Mouse (Mus musculus) limb, embryonic 12.5 days (tissue): ENCODE results near the gene Adam8. TPM values are rescaled to one million over a fixed set of nuclear protein-coding genes. Genes with fewer than 3 reads are reported as not detected.

ENCODE experiments used
- ATAC-seq: fragments of 200-750 bp; cut with Nextera tagmentation; 2 replicates; pipeline ENCODE4 v1.8.0; 2017; ENCODE audit warnings: low read depth, moderate TSS enrichment; ENCODE audit not compliant: insufficient number of reproducible peaks, insufficient read depth, low FRiP score, low TSS enrichment
- H3K27ac ChIP-seq: fragments of 300-500 bp; sonication (generic); 2 replicates; pipeline ENCODE4 v1.5.1; 2016; ENCODE audit warnings: mild to moderate bottlenecking, moderate library complexity
- H3K27me3 ChIP-seq: fragments of 300-500 bp; sonication (generic); 2 replicates; pipeline ENCODE4 v1.6.1; 2016; ENCODE audit warnings: mild to moderate bottlenecking, moderate library complexity
- H3K36me3 ChIP-seq: fragments of 300-500 bp; sonication (generic); 2 replicates; pipeline ENCODE4 v1.6.1; 2016; ENCODE audit warnings: mild to moderate bottlenecking, moderate library complexity
- H3K4me1 ChIP-seq: fragments of 300-500 bp; sonication (generic); replicated peaks from 2 replicates; pipeline ENCODE4 v1.6.1; 2016
- H3K4me2 ChIP-seq: fragments of 300-500 bp; sonication (generic); 2 replicates; pipeline ENCODE4 v1.6.1; 2016; ENCODE audit warnings: mild to moderate bottlenecking, moderate library complexity
- H3K4me3 ChIP-seq: fragments of 300-500 bp; sonication (generic); replicated peaks from 2 replicates; pipeline ENCODE4 v1.5.1; 2016; ENCODE audit warnings: mild to moderate bottlenecking
- H3K9ac ChIP-seq: fragments of 300-500 bp; sonication (generic); replicated peaks from 2 replicates; pipeline ENCODE4 v1.6.1; 2016; ENCODE audit warnings: mild to moderate bottlenecking, moderate library complexity
- H3K9me3 ChIP-seq: fragments of 300-500 bp; sonication (generic); 2 replicates; pipeline ENCODE4 v1.6.1; 2016; ENCODE audit warnings: mild to moderate bottlenecking, moderate library complexity
- WGBS: fragments of 180-500 bp; shearing (Covaris S2); methylation state at CpG from one replicate; pipeline ENCODE4 v1.1.7; 2016; 5-methylcytosine and 5-hydroxymethylcytosine counted together
- microRNA counts: library from miRNA; unstranded; fragments of <30 nt; microRNA quantifications from one replicate; lab custom pipeline; 2017
- microRNA-seq: library from miRNA; unstranded; fragments of <30 nt; microRNA quantifications from one replicate; pipeline ENCODE4, GENCODE M21; 2017
- polyA plus RNA-seq: library from polyadenylated mRNA; unstranded; fragments of >200 nt; fragmentation: Nextera tagmentation; extraction: Ambion mirVana; gene quantifications from 2 replicates; pipeline ENCODE4 v1.2.1, GENCODE M21; 2016

The Adam8 gene
- polyA plus RNA-seq, 1 experiment from 2014 or later, result 2.7 TPM

DNA sequence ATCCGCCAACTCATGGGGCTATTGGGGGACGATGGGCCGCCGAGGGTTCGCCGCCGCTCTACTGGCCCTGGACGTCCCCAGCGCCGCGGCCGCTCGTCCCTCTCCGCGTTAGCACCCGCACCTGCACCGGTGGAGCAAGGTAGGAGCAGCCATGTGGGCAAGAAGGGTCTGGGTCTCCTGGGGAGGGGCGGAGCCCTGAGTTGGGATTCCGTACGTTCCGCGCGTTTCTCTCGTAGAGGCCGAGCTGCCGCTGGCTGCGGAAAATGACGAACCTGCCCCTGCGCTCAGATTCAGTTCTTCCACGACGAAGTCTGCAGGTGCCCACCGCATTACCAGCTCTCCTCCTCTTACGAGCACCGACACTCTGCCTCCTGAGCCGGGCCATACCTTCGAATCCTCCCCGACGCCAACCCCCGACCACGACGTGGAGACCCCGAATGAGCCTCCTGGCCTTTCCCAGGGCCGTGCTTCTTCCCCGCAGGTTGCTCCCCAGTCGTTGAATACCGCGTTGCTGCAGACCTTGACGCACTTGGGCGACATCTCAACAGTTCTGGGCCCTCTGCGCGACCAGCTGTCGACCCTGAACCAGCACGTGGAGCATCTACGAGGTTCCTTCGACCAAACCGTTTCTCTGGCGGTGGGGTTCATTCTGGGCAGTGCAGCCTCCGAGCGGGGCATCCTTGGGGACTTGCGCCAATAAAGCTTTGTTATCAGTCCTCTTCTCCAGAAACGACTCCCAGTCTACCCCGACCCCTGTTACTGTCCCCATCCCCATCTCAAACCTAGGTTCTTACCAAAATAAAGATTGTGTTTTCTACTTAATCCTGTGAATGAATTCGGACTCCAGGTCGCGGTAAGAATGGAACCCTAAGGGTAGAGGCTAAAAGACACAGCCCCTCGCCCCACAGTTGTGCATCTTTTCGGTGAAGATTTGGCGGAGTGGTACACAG is 47.8 kb downstream of the Adam8 start:
- no peaks in the 10 kb centered on the region for H3K36me3 ChIP-seq
- peak overlapping the region; percentile 56 for H3K4me2 ChIP-seq
- H3K27me3 ChIP-seq, result peaks cover 98% of the 10 kb centered on the region
- peak overlapping the region; percentile 42; the same call in 1 of the 2 replicates for H3K9ac ChIP-seq
- no peak for ATAC-seq
- no peak overlapping the region for H3K27ac ChIP-seq
- H3K9me3 ChIP-seq, result no peaks in the 10 kb centered on the region
- WGBS, result 3% methylated on average over 68 of the region's 68 CpGs
- peak overlapping the region; percentile 37 for H3K4me3 ChIP-seq
- H3K4me1 ChIP-seq, result 0 out of 2 replicates have a peak, but pooled peaks cover 12% of the 10 kb centered on the region

DNA sequence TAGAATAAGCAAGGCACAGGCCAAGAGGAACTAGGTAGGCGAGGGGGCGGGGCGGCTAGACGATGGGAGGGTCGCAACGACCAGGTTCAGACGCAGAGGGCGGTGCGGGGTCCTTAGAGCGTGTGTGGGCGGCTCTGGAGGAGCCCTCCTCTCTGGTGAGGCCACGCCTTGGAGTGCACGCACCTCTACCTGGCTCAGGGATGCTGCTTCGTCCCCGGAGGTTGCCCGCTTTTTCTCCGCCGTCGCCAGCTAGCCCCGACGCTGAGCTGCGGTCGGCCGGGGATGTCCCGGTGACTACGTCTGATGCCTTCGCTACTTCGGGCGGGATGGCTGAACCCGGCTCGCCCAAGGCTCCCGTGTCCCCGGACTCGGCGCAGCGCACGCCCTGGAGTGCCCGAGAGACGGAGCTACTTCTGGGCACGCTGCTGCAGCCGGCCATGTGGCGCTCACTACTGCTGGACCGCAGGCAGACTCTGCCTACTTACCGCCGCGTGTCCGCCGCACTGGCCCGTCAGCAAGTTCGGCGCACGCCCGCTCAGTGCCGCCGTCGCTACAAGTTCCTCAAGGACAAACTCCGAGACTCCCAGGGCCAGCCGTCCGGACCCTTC is 48.6 kb downstream of the Adam8 start, which contains the start of gene Utf1:
TSS of gene Utf1 (plus strand) at position 116 of the 608 bp plus-strand sequence.
- Histone ChIP-seq H3K9ac (peak within 1 kb of the TSS; percentile 42; the same call in 1 of the 2 replicates), H3K27me3 (peaks cover 93% of the 10 kb centered on the region)
- whole genome bisulfite sequencing, result under 1% methylated on average over 59 of the region's 59 CpGs

DNA sequence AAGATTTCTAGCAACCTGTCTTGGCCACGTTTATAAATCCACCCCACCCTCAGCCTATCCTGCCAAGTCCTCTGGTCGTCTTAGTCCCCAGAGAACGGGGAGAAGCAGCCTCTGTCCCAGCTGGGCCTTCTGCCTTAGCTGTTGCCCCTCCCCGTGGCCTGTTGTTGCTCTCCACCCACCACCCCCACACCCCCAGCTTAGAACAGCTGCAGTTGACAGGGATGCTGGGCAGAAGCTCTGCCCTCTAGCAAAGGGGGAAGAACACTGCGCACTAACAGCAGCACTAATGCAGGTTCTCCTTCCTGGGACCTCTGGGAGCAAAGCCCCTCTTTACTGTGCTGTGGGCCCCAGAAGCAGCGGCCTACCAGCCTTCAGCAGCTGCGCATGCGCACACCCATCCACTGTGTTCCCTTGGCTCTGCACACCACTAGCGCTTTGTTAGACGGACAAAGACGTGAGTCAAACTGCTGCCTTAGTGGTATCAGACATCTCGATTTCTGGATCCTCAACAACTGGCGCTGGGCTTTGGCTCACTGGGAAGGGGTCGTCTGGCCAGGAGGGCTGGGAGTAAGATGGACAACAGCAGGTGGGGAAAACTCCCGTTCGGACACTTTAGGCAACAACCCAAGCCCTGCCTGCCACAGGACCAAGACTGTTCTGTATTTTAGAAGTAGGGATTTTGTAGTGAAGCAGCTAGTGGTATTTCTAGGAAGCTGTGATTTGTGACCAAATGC is 51.7 kb downstream of the Adam8 start:
- no peaks in the 10 kb centered on the region for H3K36me3 ChIP-seq
- no peak overlapping the region for H3K4me3 ChIP-seq
- no peak overlapping the region for H3K27ac ChIP-seq
- H3K9ac ChIP-seq, result no peak overlapping the region
- WGBS, result 60% methylated on average over 16 of the region's 16 CpGs
- no peak for ATAC-seq
- 0 out of 2 replicates have a peak, but pooled peaks cover 12% of the 10 kb centered on the region for H3K4me1 ChIP-seq
- H3K4me2 ChIP-seq, result no peak overlapping the region
- H3K27me3 ChIP-seq, result peaks cover 75% of the 10 kb centered on the region
- H3K9me3 ChIP-seq, result no peaks in the 10 kb centered on the region

More for the DNA sequence above, 48.6 kb downstream of the Adam8 start, which contains the start of gene Utf1:
- 0 out of 2 replicates have a peak, but pooled peaks cover 12% of the 10 kb centered on the region for H3K4me1 ChIP-seq
- no peaks in the 10 kb centered on the region for H3K36me3 ChIP-seq
- peak within 1 kb of the TSS; percentile 37 for H3K4me3 ChIP-seq
- peak; percentile 65; the same call in 1 of the 2 replicates for ATAC-seq
- no peaks in the 10 kb centered on the region for H3K9me3 ChIP-seq
- H3K27ac ChIP-seq, result no peak within 1 kb of the TSS
- H3K4me2 ChIP-seq, result peak within 1 kb of the TSS; percentile 56

DNA sequence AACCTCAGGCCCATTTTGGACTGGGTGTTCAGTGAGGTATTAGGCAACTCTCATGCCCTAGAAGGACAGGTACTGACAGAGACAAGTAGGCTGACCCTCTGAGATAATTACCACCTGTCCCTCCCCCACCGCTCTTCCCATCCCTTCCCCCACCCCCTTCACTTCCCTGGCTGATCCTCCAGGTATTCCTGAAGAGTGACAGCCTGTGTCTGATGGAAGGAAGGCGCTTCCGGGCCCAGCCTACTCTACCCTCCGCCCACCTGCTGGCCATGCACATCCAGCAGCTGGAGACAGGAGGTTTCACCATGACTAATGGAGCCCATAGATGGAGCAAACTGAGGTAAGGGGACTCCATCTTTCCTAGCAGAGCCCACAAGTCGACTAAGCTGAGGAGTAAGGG is 54.6 kb downstream of the Adam8 start:
- H3K27ac ChIP-seq, result no peak overlapping the region
- no peak overlapping the region for H3K9ac ChIP-seq
- ATAC-seq, result no peak
- H3K27me3 ChIP-seq, result peaks cover 49% of the 10 kb centered on the region
- 57% methylated on average over 5 of the region's 5 CpGs for WGBS
- H3K36me3 ChIP-seq, result no peaks in the 10 kb centered on the region
- no peaks in the 10 kb centered on the region for H3K9me3 ChIP-seq
- no peaks in the 10 kb centered on the region for H3K4me1 ChIP-seq
- H3K4me3 ChIP-seq, result no peak overlapping the region
- H3K4me2 ChIP-seq, result no peak overlapping the region

DNA sequence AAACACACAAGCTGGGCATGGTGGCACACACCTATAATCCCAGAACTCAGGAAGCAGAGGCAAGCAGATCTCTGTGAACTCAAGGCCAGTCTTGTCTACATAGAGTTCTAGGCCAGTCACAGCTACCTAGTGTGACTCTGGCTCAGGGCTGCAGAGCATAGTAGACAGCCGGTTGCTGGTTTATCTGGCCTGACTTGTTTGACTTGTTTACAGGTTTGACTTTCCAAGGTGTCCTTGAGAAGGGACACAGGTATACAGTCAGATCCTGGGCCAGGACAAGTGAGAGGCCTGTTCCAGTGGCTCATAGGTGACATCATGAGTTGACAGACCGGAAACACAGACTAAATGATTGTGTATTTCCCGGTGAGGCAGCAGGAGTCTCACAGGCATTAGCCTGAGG is 55.2 kb downstream of the Adam8 start:
- ATAC-seq, result no peak
- Histone ChIP-seq H3K27ac (no peak overlapping the region), H3K9ac (no peak overlapping the region), H3K9me3 (no peaks in the 10 kb centered on the region), H3K4me2 (no peak overlapping the region), H3K27me3 (peaks cover 43% of the 10 kb centered on the region), H3K36me3 (no peaks in the 10 kb centered on the region), H3K4me3 (no peak overlapping the region), H3K4me1 (no peaks in the 10 kb centered on the region)
- WGBS, result 72% methylated on average over 3 of the region's 3 CpGs

DNA sequence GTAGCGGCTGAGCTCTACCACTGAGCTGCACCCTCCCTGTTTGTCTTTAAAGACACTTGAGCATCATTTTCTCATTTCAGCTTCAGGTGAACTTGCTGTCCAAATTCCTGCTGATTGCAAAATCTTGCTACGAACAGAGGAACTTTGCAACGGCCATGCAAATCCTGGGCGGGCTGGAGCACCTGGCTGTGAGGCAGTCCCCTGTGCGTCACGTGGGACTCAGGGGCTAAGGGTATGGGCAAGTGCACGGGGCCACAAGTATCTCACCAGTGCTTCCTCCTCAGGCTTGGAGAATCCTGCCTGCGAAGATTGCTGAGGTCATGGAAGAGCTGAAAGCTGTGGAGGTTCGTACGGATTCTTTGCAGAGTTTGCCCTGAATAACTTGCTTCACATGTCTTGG is 55.7 kb downstream of the Adam8 start:
- WGBS, result 87% methylated on average over 10 of the region's 10 CpGs
- H3K4me1 ChIP-seq, result no peaks in the 10 kb centered on the region

DNA sequence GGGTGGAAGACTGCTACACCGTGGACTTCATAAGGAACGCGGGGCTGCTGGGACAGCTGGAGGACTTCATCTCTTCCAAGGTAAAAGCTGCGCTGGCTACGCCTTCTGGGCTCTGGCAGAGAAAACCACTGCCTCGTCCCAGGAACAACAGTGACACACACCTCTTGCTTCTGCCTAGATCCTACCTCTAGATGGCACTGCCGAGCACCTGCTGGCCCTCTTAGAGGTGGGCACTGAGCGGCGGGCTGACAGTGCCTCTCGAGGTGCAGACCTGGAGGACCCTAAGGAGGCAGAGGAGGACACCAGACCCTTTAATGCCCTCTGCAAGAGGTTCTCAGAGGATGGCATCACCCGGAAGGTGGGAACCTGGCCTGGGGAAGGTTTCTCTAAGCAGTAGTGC is 61.6 kb downstream of the Adam8 start:
- no peaks in the 10 kb centered on the region for H3K4me1 ChIP-seq
- no peak overlapping the region for H3K4me3 ChIP-seq
- ATAC-seq, result no peak
- 18% methylated on average over 11 of the region's 11 CpGs for WGBS
- H3K9me3 ChIP-seq, result no peaks in the 10 kb centered on the region
- peaks cover 7% of the 10 kb centered on the region for H3K27me3 ChIP-seq
- H3K9ac ChIP-seq, result no peak overlapping the region
- no peak overlapping the region for H3K4me2 ChIP-seq
- H3K27ac ChIP-seq, result no peak overlapping the region
- no peaks in the 10 kb centered on the region for H3K36me3 ChIP-seq

More for the DNA sequence above, 55.7 kb downstream of the Adam8 start:
- Histone ChIP-seq H3K9ac (no peak overlapping the region), H3K36me3 (no peaks in the 10 kb centered on the region), H3K27me3 (peaks cover 40% of the 10 kb centered on the region), H3K27ac (no peak overlapping the region), H3K4me3 (no peak overlapping the region), H3K9me3 (no peaks in the 10 kb centered on the region), H3K4me2 (no peak overlapping the region)
- no peak for ATAC-seq

MicroRNA genes within 50 kb of the gene (microRNA counts, 519-probe panel; counts per million panel counts)
- not detected for microRNA mmu-miR-202-3p (lab: Ali Mortazavi, UCI)
- not detected for microRNA mmu-miR-202-5p (lab: Ali Mortazavi, UCI)

Small RNA genes within 50 kb of the gene (microRNA-seq; reads per million reads assigned to microRNA genes)
- gene Mir202 (not detected), gene Mir7062 (1.6 reads per million), gene mmu-mir-7686 (not detected)

Other genes with a start within 250 kb of the Adam8 start
- not detected in 2 replicates for gene Adgra1, start 158.4 kb downstream of the Adam8 start, polyA plus RNA-seq
- gene Kndc1, start 97.9 kb downstream of the Adam8 start, polyA plus RNA-seq, result 0.13 and 0.15 TPM in 2 replicates
- gene Utf1, start 48.8 kb downstream of the Adam8 start, polyA plus RNA-seq, result 0.23 and 0.34 TPM in 2 replicates
- gene 6430531B16Rik, start 13.8 kb downstream of the Adam8 start, polyA plus RNA-seq, result 0.31 and 0.51 TPM in 2 replicates
- gene Zfp511, start 43.8 kb upstream of the Adam8 start, polyA plus RNA-seq, result 41.4 and 43.0 TPM in 2 replicates
- 82.3 and 82.8 TPM in 2 replicates for gene Tubgcp2, start 44.1 kb upstream of the Adam8 start, polyA plus RNA-seq
- gene Msx3, start 56.5 kb upstream of the Adam8 start, polyA plus RNA-seq, result 0.10 TPM in 1 of 2 replicates, not detected in the other
- gene Caly, start 90.0 kb upstream of the Adam8 start, polyA plus RNA-seq, result 1.8 and 2.5 TPM in 2 replicates
- not detected in 2 replicates for gene Prap1, start 100.8 kb upstream of the Adam8 start, polyA plus RNA-seq
- gene Fuom, start 109.9 kb upstream of the Adam8 start, polyA plus RNA-seq, result 21.3 and 21.8 TPM in 2 replicates
- gene Paox, start 123.2 kb upstream of the Adam8 start, polyA plus RNA-seq, result 15.5 and 20.4 TPM in 2 replicates
- gene Echs1, start 123.9 kb upstream of the Adam8 start, polyA plus RNA-seq, result 166 and 175 TPM in 2 replicates
- gene Mtg1, start 145.0 kb upstream of the Adam8 start, polyA plus RNA-seq, result 20.2 and 22.6 TPM in 2 replicates
- 0.10 and 0.14 TPM in 2 replicates for gene Sprn, start 162.3 kb upstream of the Adam8 start, polyA plus RNA-seq
- not detected in 2 replicates for gene Olfr522, start 172.2 kb upstream of the Adam8 start, polyA plus RNA-seq
- not detected in 2 replicates for gene Olfr523, start 180.7 kb upstream of the Adam8 start, polyA plus RNA-seq
- not detected in 2 replicates for gene Olfr524, start 213.4 kb upstream of the Adam8 start, polyA plus RNA-seq
- not detected in 2 replicates for gene Cd163l1, start 225.7 kb upstream of the Adam8 start, polyA plus RNA-seq